Mouse (Mus musculus) frontal cortex, postnatal 14 days (tissue): ENCODE measurements around the gene Uqcrh.
A peak's percentile ranks its signal among the peaks of the same experiment; 100 is the strongest.

Source experiments
- DNase-seq, 2 experiments: peaks; one replicate each; pipeline ENCODE4 v3.0.0; 2022; ENCODE audit warnings: low spot score in 2 of 2

Uqcrh gene

GRCm38 (mm10) chr4:116074861-116075620, at the start of gene Uqcrh, which contains the start of gene Lrrc41:
Gene Uqcrh, minus strand, starts transcription at chr4:116075071.
Gene Lrrc41, plus strand, starts transcription at chr4:116075269.
- DNase-seq: peak; percentile 92 to 95

- peak; percentile 57 to 70 for DNase-seq
Observed at GRCm38 (mm10) chr4:116123602-116124519, 49.0 kb upstream of the Uqcrh start, which contains the start of the genes Rad54l and Pomgnt1. Gene Rad54l, minus strand, starts transcription at chr4:116123690. Gene Pomgnt1, plus strand, starts transcription at chr4:116123840.

- no peak for DNase-seq
Observed at GRCm38 (mm10) chr4:116122762-116123161, 47.9 kb upstream of the Uqcrh start.

DNA sequence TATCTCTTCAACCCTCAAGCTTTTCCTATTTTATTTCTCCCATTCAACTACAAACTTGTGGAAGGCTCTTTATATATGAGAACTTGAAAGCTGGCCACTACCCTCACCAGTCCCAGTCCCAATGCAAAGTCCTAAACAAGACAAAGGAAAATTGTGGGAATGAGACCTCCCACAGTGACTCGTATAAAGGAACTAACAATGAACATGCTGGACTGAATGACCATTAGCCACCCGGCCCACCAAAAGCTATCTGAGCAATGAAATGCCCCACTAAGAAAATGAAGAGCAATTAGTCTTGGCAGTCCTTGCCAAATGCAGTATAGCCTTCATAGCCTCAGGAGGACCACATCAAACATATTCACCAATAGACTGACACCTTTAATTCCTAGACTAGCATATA, 36.6 kb upstream of the Uqcrh start:
- DNase-seq: no peak

DNA sequence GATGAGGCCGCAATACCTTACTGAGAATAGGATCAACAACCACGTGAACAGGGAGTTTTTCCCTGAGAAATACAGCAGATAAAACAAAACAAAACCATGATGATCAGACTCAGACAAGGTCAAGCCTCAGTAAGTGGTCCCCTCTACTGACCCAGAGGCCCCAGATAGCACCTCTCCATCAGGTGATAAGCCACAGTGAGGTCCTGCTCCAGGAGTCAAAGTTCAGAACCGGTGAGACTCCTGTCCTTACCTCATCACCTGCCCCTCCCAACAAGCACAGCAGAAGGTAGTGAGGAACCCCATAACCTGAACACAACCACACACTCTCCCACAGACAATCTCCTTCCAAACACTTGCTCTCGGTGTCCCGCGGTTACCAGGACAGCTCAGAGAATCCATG, 35.8 kb upstream of the Uqcrh start:
- DNase-seq: no peak

DNA sequence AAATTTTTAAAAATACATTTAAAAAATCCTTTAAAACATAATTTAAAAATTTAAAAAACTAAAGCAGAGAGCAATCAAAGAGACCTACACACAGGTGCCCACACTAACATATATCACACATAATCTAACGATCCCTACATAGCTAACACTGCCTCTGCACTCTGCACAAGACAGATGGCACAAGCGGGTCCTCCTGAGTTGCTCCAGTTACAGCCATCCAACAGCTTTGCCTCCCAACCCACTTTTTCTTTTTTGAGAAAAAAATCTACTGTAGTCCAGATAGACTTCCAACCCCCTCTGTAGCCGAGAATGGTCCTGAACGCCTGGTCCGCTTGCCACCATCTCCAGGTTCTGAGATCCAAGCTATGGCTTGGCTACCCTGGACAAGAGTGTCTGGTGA, 30.4 kb upstream of the Uqcrh start:
- no peak for DNase-seq

GRCm38 (mm10) chr4:116100959-116101358, 26.1 kb upstream of the Uqcrh start:
- no peak for DNase-seq

GRCm38 (mm10) chr4:116097211-116097610, 22.3 kb upstream of the Uqcrh start:
- no peak for DNase-seq

GRCm38 (mm10) chr4:116096291-116096690, 21.4 kb upstream of the Uqcrh start:
- no peak for DNase-seq

DNA sequence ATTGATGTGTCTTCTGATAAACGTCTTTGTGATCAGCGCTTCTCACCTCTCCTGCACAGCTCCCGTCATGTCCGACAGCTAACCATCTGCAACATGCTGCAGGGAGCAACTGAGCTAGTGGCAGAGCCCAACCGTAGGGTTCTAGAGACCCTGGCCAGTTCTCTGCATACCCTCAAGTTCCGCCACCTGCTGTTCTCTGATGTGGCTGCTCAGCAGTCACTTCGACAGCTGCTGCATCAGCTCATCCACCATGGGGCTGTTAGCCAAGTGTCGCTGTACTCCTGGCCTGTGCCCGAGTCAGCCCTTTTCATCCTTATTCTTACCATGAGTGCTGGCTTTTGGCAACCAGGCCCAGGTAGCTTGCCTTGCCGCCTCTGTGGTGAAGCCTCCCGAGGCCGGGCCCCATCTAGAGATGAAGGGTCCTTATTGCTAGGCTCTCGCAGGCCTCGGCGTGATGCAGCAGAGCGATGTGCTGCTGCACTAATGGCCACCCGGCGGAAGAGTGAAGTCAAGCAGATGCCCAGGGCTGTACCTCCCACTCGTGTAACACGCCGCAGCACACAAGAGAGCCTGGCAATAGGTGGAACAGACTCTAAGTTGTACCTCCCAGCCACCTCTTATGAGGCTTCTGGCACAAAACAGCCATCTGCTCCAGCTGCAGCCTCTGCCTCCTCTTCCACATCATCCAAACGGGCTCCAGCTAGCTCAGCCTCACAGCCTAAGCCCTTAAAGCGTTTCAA, 13.8 kb upstream of the Uqcrh start:
- no peak for DNase-seq

GRCm38 (mm10) chr4:116077240-116078095, 2.6 kb upstream of the Uqcrh start:
- DNase-seq: no peak

GRCm38 (mm10) chr4:116076369-116077231, 1.7 kb upstream of the Uqcrh start:
- DNase-seq: peak in 1 of 2 experiments; percentile 32

- DNase-seq: peak; percentile 40 to 60
Observed at GRCm38 (mm10) chr4:116075631-116076368, 929 bp upstream of the Uqcrh start.

GRCm38 (mm10) chr4:116074145-116074675, 661 bp downstream of the Uqcrh start:
- DNase-seq: no peak

DNA sequence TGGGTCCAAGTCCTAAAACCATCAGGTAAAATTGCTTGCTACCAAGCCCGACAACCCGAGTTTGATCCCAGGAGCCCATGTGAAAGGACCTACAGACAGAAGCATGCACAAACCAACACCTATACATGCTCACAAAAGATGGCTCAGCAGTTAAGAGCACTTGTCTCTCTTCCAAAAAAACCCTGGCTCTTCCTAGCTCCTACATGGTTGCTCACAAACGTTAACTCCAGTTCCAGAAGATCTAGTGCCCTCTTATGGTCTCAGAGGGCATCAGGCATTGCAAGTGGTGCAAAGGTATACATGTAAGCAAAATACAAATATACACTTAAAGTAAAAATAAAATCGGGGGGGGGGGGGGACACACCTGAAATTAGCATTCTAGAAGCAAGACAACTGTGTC, 1.7 kb downstream of the Uqcrh start:
- DNase-seq: no peak

GRCm38 (mm10) chr4:116070116-116070515, 4.8 kb downstream of the Uqcrh start:
- DNase-seq: no peak

DNA sequence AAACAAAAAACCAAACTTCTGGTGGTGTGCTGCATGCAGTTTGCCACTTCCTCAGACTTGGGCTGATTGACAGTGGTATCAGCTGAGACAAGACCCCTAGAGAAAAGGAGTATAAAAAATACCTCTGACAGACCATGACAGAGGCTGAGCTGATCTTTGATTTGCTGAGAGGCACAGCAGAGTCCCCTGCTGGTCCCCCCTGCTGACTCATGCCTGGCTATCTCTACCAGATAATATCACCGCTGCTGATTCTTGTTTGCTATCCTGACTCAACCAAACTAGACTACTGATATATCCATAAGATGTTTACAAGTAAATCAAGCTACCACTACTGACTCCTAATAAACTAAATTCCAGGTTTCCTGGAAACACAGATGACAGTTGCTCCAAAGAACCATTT, 11.0 kb downstream of the Uqcrh start:
- no peak for DNase-seq

GRCm38 (mm10) chr4:116059012-116059726, 15.7 kb downstream of the Uqcrh start:
- DNase-seq: no peak
